Mouse (Mus musculus): ENCODE results near the gene Got1. TPM values are rescaled to one million over a fixed set of nuclear protein-coding genes. Genes with fewer than 3 reads are reported as not detected.
"Not testable (repeated sequence)": the region's sequence is repeated elsewhere in the genome, so short reads cannot be mapped to it uniquely, and the experiment has no call there.

Got1 gene
- polyA plus RNA-seq, 1 experiment from 2014 or later = 63.9 TPM

DNA sequence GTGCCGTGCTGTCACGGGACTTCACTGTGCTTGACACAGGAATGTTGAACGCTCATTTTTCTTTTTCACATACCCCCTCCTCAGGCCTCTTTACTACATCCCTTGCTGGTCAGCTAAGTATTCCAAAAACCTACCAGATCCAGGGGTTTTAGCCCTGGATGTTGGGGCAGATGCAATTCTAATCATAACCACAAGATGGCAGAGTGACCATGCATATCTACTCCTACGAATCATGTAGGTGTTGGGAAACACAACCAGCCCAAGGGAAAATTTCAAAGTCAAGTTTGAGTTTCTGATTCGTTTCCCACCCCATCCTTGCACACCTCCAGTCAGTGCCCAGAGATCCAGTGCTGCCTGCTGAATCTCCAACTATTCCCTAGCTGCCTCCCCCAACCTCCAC lies 28.6 kb downstream of the Got1 start:
- 24% methylated on average over 5 of the region's 5 CpGs for WGBS
- peak; percentile 61 for DNase-seq (ENCODE audit: extremely low spot score, low spot score)
- Histone ChIP-seq H3K4me1 (peaks cover 18% of the 10 kb centered on the region), H3K36me3 (replicated peaks) (peaks cover 25% of the 10 kb centered on the region), H3K4me3 (no peak overlapping the region), H3K9me3 (peaks cover 3% of the 10 kb centered on the region; the same call in 1 of the 2 replicates), H3K27me3 (ENCODE audit: poor library complexity, severe bottlenecking) (peaks cover 23% of the 10 kb centered on the region), H3K27ac (no peak overlapping the region)

DNA sequence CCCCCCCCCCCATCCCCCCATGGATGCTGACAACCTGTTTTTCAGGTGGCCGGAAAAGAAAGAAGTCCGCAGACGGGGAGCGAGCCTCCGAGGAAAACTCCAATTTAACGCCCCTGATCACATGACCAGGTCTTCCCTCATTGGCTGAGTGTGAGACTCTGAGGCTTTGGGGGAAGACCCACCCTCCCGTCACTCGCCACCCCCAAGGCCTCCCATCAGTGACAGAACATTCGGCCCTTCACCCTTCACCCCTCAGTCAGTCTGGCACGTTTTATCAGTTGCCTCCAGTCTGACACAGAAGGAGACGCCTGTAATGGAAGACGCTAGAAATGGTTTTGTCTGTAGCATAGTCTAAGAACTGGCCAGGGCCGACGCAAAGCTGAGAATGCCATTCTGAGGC lies 29.5 kb downstream of the Got1 start:
- Histone ChIP-seq H3K9me3 (peaks cover 3% of the 10 kb centered on the region; the same call in 1 of the 2 replicates), H3K27ac (no peak overlapping the region), H3K4me3 (peak overlapping the region; percentile 51), H3K36me3 (replicated peaks) (peaks cover 16% of the 10 kb centered on the region), H3K4me1 (peaks cover 18% of the 10 kb centered on the region), H3K27me3 (ENCODE audit: poor library complexity, severe bottlenecking) (peaks cover 23% of the 10 kb centered on the region)
- 9% methylated on average over 14 of the region's 14 CpGs for WGBS
- peak; percentile 29 for DNase-seq (ENCODE audit: extremely low spot score, low spot score)

DNA sequence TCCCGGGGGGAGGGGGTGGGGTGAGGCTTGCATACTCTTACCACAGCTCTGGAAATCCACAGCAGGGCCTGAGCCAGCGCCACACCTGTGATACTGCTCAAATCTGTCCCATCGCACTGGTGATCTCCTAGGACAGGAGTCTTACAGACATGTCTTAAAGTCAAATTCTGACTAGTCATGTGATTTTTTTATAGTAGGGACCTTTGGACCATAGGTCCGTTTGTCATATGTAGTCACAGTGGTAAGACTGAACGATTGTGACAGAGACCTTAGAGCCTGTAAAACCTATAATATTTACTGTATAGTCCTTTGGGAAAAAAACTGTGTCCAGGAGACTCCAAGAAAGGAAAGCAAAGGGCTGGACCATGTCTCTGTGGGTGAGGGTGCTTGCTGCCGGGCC lies 30.5 kb downstream of the Got1 start:
- H3K27ac ChIP-seq = no peak overlapping the region
- peaks cover 6% of the 10 kb centered on the region for H3K36me3 ChIP-seq (replicated peaks)
- peaks cover 18% of the 10 kb centered on the region for H3K4me1 ChIP-seq
- 89% methylated on average over 6 of the region's 6 CpGs for WGBS
- no peak for DNase-seq (ENCODE audit: extremely low spot score, low spot score)
- peaks cover 3% of the 10 kb centered on the region; the same call in 1 of the 2 replicates for H3K9me3 ChIP-seq
- H3K27me3 ChIP-seq (ENCODE audit: poor library complexity, severe bottlenecking) = peaks cover 23% of the 10 kb centered on the region
- H3K4me3 ChIP-seq = no peak overlapping the region

DNA sequence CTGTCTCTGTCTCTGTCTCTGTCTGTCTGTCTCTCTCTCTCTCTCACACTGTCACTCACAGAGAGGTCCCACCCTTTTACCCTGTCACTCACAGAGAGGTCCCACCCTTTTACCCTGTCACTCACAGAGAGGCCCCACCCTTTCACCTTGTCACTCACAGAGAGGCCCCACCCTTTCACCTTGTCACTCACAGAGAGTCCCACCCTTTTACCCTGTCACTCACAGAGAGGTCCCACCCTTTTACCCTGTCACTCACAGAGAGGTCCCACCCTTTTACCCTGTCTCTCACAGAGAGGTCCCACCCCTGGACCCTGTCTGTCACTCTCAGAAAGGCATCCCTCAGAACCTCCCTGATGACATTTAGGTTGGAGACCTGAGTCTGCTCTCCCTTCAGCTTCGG lies 31.1 kb downstream of the Got1 start:
- not testable (repeated sequence) for H3K36me3 ChIP-seq (replicated peaks); H3K27ac ChIP-seq; H3K4me3 ChIP-seq; H3K9me3 ChIP-seq; DNase-seq (ENCODE audit: extremely low spot score, low spot score)
- H3K4me1 ChIP-seq = peaks cover 18% of the 10 kb centered on the region
- H3K27me3 ChIP-seq (ENCODE audit: poor library complexity, severe bottlenecking) = peaks cover 23% of the 10 kb centered on the region
- WGBS = 82% methylated on average over 1 of the region's 1 CpGs

DNA sequence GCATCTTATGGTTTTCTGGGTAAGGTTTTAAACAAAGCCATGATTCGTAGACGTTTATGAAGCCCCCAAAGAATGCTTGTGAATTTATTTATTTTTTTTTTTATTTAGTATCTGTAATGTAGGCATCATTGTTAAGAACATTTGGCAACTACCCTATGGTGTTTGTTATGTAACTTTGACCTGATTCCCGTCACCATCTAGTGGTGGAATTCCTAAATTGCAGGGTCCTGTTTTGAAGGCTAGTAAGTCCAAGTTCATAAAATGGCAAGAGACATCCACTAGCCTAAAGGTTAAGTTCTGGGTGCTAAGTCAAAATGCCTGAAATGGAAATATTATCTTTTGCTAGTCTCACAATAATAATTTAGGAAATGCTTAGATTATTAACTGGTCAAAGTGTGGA lies 37.0 kb downstream of the Got1 start:
- Histone ChIP-seq H3K36me3 (replicated peaks) (no peaks in the 10 kb centered on the region), H3K9me3 (no peaks in the 10 kb centered on the region), H3K4me1 (no peaks in the 10 kb centered on the region), H3K27ac (no peak overlapping the region), H3K4me3 (no peak overlapping the region), H3K27me3 (ENCODE audit: poor library complexity, severe bottlenecking) (no peaks in the 10 kb centered on the region)
- DNase-seq (ENCODE audit: extremely low spot score, low spot score) = no peak
- WGBS = 43% methylated on average over 3 of the region's 3 CpGs

DNA sequence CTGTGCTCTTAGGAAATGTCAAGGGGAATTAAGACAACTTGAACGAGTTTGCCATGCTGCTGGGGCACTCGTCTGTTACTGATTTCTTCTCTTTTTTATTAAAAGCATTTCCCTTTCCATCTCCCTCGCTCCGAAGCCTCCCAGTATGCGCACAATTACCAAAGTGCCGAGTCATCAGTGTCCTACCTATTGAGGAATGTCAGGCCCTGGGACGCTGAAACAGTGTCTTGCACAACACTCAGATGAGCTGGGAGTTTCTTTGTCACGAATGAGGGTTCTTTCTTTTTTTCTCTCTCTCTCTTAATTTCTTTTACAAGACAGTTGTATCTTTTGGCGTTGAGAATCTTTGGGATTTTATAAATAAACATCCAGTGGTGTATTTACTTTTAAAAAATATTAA lies 43.9 kb downstream of the Got1 start:
- no peaks in the 10 kb centered on the region for H3K4me1 ChIP-seq
- H3K4me3 ChIP-seq = no peak overlapping the region
- no peak for DNase-seq (ENCODE audit: extremely low spot score, low spot score)
- no peaks in the 10 kb centered on the region for H3K9me3 ChIP-seq
- H3K27ac ChIP-seq = no peak overlapping the region
- 69% methylated on average over 9 of the region's 9 CpGs for WGBS
- H3K36me3 ChIP-seq (replicated peaks) = no peaks in the 10 kb centered on the region
- H3K27me3 ChIP-seq (ENCODE audit: poor library complexity, severe bottlenecking) = no peaks in the 10 kb centered on the region

DNA sequence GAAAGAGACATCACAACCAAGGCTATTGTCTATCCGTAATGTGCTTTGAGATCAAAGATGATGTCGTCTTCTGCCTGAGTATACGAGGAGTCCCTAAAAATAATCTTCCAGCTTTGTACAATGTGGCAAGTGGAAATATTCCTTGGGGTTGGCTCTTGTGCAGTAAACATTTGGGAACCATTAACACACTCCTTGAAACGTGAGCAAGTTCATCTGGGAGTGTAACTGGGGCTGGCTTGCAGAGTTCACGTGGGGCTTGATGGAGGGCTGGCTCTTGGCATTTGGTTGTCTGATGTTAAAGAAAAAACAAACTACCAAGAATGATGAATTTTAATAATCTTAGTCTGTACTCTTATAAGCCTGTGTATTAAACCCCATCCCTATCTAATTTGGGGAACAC lies 45.0 kb downstream of the Got1 start:
- no peaks in the 10 kb centered on the region for H3K36me3 ChIP-seq (replicated peaks)
- 88% methylated on average over 5 of the region's 5 CpGs for WGBS

DNA sequence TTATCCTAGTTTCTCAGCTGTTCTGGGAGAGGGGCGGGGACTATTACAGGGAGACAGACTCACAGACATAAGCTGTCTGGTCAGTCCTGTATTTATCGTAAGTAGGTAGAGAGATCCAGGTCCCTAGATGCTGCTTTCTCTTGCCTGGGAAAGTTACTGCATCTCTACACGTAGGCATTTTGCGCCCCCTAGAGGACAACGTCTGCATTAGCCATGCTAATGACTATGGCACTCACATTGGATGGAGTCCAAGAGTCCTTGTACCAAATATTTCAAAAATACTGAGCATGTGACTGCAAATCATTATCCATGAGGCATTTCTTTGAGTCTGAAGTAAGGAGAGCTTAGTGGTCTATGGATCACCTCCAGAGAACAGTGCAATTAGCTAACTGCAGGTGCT lies 45.5 kb downstream of the Got1 start:
- Histone ChIP-seq H3K36me3 (replicated peaks) (no peaks in the 10 kb centered on the region), H3K27me3 (ENCODE audit: poor library complexity, severe bottlenecking) (no peaks in the 10 kb centered on the region), H3K4me3 (no peak overlapping the region), H3K9me3 (no peaks in the 10 kb centered on the region), H3K27ac (no peak overlapping the region), H3K4me1 (no peaks in the 10 kb centered on the region)
- WGBS = 25% methylated on average over 5 of the region's 5 CpGs
- peak; percentile 44 for DNase-seq (ENCODE audit: extremely low spot score, low spot score)

More for the DNA sequence above, 45.0 kb downstream of the Got1 start:
- Histone ChIP-seq H3K27ac (no peak overlapping the region), H3K4me3 (no peak overlapping the region), H3K27me3 (ENCODE audit: poor library complexity, severe bottlenecking) (no peaks in the 10 kb centered on the region), H3K9me3 (no peaks in the 10 kb centered on the region), H3K4me1 (no peaks in the 10 kb centered on the region)
- no peak for DNase-seq (ENCODE audit: extremely low spot score, low spot score)

DNA sequence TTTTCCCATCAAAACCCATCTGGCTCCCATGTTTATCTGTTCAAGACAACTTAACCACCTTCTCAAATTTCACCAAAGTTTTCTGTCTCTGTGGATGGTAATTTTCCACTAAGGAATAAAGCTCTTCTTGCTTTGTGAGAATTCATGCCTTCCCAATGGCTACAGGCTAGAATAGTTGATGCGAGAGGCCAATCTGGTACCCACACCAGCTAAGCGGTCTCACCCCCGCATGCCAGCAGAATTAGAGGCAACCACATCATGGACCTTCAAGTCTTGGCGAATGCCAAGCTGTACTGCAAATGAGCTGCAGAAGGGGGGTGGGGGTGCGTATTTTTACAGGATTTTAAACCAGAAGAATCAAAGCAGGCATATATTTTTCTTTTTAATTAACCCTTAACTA lies 47.0 kb downstream of the Got1 start:
- DNase-seq (ENCODE audit: extremely low spot score, low spot score) = no peak
- no peak overlapping the region for H3K27ac ChIP-seq
- 90% methylated on average over 5 of the region's 5 CpGs for WGBS
- no peaks in the 10 kb centered on the region for H3K4me1 ChIP-seq
- no peaks in the 10 kb centered on the region for H3K27me3 ChIP-seq (ENCODE audit: poor library complexity, severe bottlenecking)
- H3K4me3 ChIP-seq = no peak overlapping the region
- H3K36me3 ChIP-seq (replicated peaks) = no peaks in the 10 kb centered on the region
- no peaks in the 10 kb centered on the region for H3K9me3 ChIP-seq

DNA sequence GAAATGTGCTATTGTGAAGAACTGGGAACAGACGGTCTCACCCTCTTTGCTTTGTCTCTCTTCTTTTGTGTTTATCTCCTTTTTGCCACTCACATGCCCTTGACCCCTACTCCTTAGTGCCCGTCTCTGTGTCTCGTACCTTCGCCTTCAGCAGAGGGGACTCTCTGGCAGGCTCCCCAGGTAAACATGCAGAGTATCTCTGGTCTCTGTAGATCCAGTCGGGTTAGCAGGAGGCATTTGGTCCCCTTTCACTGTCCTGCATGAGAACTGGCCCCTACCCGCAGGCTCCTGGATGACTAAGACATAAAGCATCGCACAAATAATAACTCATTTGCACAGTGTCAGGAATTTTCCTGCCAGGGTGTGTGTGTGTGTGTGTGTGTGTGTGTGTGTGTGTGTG lies 48.3 kb downstream of the Got1 start:
- DNase-seq (ENCODE audit: extremely low spot score, low spot score) = no peak
- H3K4me1 ChIP-seq = no peaks in the 10 kb centered on the region
- no peak overlapping the region for H3K4me3 ChIP-seq
- 80% methylated on average over 7 of the region's 7 CpGs for WGBS
- no peaks in the 10 kb centered on the region for H3K27me3 ChIP-seq (ENCODE audit: poor library complexity, severe bottlenecking)
- H3K36me3 ChIP-seq (replicated peaks) = no peaks in the 10 kb centered on the region
- H3K27ac ChIP-seq = no peak overlapping the region
- H3K9me3 ChIP-seq = no peaks in the 10 kb centered on the region

DNA sequence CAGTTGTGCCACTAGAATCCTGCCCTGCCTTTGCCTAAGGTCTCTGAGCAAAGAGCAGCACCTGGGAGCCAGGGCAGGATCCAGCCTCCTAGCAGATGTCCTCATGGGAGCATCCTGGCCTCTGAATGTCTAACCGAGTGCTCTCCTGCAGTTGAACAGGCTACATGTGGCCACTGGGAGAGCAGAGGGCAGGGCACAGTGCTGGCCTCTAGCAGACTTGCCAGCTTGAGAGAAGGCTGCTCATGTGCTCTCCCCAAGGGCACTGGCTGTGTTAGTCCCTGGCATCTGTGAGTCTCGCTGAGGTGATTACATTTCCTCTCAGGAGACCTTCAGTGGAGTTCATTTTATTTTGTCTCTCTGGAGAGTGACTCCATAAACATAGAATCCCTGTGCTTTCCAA lies 48.8 kb downstream of the Got1 start:
- Histone ChIP-seq H3K9me3 (no peaks in the 10 kb centered on the region), H3K27me3 (ENCODE audit: poor library complexity, severe bottlenecking) (no peaks in the 10 kb centered on the region), H3K4me1 (no peaks in the 10 kb centered on the region), H3K4me3 (no peak overlapping the region), H3K27ac (no peak overlapping the region), H3K36me3 (replicated peaks) (no peaks in the 10 kb centered on the region)
- no peak for DNase-seq (ENCODE audit: extremely low spot score, low spot score)
- WGBS = 69% methylated on average over 2 of the region's 2 CpGs

DNA sequence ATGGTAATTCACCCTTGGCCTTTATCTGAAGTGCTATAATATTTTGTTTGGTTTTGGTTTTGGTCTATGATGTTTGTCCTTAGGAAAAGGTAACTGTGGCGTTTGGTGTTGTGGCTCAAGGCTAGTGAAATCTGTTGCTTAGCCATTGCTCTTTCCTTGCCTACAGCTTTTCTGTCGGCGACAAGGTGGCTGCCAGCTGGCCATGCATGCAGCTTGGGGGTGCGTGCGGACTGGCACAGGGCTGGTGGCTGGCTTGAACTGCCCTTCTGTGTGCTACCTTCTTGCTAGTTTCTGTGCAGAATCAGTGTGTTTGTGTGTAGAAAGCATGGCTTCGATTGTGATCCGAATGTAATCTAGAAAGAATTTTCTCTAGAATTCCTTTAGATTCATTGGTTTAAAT lies 51.6 kb downstream of the Got1 start:
- H3K4me1 ChIP-seq = peaks cover 7% of the 10 kb centered on the region
- 94% methylated on average over 7 of the region's 7 CpGs for WGBS

DNA sequence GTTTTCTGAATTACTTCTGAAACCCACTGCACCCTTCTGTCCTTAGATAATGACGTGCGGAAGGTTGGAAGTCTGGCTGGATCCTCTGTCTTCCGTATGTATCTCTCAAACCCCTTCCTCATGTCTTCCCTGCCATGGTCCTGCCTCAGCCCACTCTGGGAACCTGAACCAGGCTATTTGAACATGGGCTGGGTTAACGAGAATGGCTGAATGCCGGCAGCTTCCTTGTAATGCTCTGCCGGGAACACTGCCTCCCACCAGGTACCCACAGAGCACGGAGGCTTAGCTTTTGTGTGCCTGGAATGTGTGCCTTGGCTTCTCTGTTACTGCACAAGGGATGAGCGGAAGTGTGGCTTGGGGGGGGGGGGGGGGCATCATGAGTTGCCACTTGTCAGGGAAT lies 52.1 kb downstream of the Got1 start:
- H3K27me3 ChIP-seq (ENCODE audit: poor library complexity, severe bottlenecking) = no peaks in the 10 kb centered on the region
- H3K4me3 ChIP-seq = no peak overlapping the region
- no peak overlapping the region for H3K27ac ChIP-seq
- WGBS = 67% methylated on average over 8 of the region's 8 CpGs
- H3K4me1 ChIP-seq = peaks cover 7% of the 10 kb centered on the region
- H3K9me3 ChIP-seq = no peaks in the 10 kb centered on the region
- DNase-seq (ENCODE audit: extremely low spot score, low spot score) = no peak
- no peaks in the 10 kb centered on the region for H3K36me3 ChIP-seq (replicated peaks)

More for the DNA sequence above, 51.6 kb downstream of the Got1 start:
- no peak overlapping the region for H3K27ac ChIP-seq
- no peaks in the 10 kb centered on the region for H3K27me3 ChIP-seq (ENCODE audit: poor library complexity, severe bottlenecking)
- H3K4me3 ChIP-seq = no peak overlapping the region
- H3K36me3 ChIP-seq (replicated peaks) = no peaks in the 10 kb centered on the region
- H3K9me3 ChIP-seq = no peaks in the 10 kb centered on the region
- no peak for DNase-seq (ENCODE audit: extremely low spot score, low spot score)

DNA sequence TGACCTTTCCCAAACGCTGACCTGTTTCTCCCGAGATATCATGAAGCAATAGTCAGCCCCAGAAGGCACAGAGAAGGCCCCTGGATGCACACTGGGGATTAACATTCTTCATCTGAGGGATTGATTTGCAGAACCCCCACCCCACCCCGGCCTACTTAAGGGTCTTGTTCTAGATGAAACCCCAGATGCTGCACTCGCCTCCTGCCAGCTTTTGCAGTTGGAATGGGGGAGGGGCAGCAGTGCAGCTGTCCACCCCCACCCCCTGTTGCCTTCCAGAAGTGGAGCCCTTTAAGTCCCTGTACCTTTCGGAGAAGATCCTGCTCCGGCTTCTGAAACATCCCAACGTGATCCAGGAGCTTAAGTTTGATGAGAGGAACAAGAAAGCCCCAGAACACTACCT lies 55.1 kb downstream of the Got1 start:
- Histone ChIP-seq H3K9me3 (no peaks in the 10 kb centered on the region), H3K36me3 (replicated peaks) (no peaks in the 10 kb centered on the region), H3K4me1 (peaks cover 7% of the 10 kb centered on the region), H3K27me3 (ENCODE audit: poor library complexity, severe bottlenecking) (no peaks in the 10 kb centered on the region), H3K27ac (no peak overlapping the region), H3K4me3 (no peak overlapping the region)
- 63% methylated on average over 7 of the region's 7 CpGs for WGBS
- no peak for DNase-seq (ENCODE audit: extremely low spot score, low spot score)
